Mouse (Mus musculus): ENCODE measurements at regions not wholly inside any gene's neighbourhood (a gene's known extent, or its start where the extent isn't known, plus 50 kb on each side); places are given as distances from the start of the nearest gene placed in this dataset.

- in situ Hi-C loops (cut with MboI; ENCODE audit: low pct_ligation_motif_present, low pct_unique_long_range_greater_than_20kb, low sequenced_read_pairs) (no loop called here), dilution Hi-C loops (cut with MboI; ENCODE audit: extremely low pct_ligation_motif_present, extremely low pct_unique_long_range_greater_than_20kb, low sequenced_read_pairs) (no loop called here)
- TF ChIP-seq USF2 (conservative IDR thresholded peaks at IDR 0.05; ENCODE audit: low read depth, low read length) (no peak), USF1 (IDR thresholded peaks at IDR 0.05; ENCODE audit: low read depth, low read length) (no peak), EP300 (IDR thresholded peaks at IDR 0.05; ENCODE audit: low read length) (no peak), UBTF (IDR thresholded peaks at IDR 0.05; ENCODE audit: low read depth, low read length) (no peak), CTCF (conservative IDR thresholded peaks at IDR 0.05 in 1 of 2, IDR thresholded peaks at IDR 0.05 in 1 of 2; ENCODE audit: low read depth in 2 of 2, low read length in 2 of 2) (no peak), MAFK (IDR thresholded peaks at IDR 0.05; ENCODE audit: insufficient replicate concordance, low read length) (no peak), TBP (conservative IDR thresholded peaks at IDR 0.05; ENCODE audit: low read depth, low read length) (no peak), ZNF384 (IDR thresholded peaks at IDR 0.05; ENCODE audit: low read depth, low read length) (no peak), SMC3 (IDR thresholded peaks at IDR 0.05; ENCODE audit: low read depth, low read length) (no peak), BHLHE40 (IDR thresholded peaks at IDR 0.05; ENCODE audit: low read depth, low read length) (no peak), NRF1 (IDR thresholded peaks at IDR 0.05; ENCODE audit: low read depth, low read length) (no peak), IRF4 (IDR thresholded peaks at IDR 0.05; ENCODE audit: low read depth, low read length) (no peak), SIN3A (IDR thresholded peaks at IDR 0.05; ENCODE audit: low read length) (no peak), MAZ (IDR thresholded peaks at IDR 0.05; ENCODE audit: low read depth, low read length) (no peak), MYC (IDR thresholded peaks at IDR 0.05; ENCODE audit: low read depth, low read length) (no peak), CHD2 (IDR thresholded peaks at IDR 0.05; ENCODE audit: low read length) (no peak)
- Histone ChIP-seq H3K9me3 (replicated peaks; ENCODE audit: low read length) (no peaks in the 10 kb centered on the region), H3K27ac (ENCODE audit: insufficient read depth, low read depth) (no peak overlapping the region), H3K4me2 (ENCODE audit: insufficient read depth, low read depth, poor library complexity, severe bottlenecking) (no peak overlapping the region), H3K36me3 (replicated peaks in 1 of 2; ENCODE audit: control insufficient read depth in 1 of 2, insufficient read depth in 1 of 2, low read length in 1 of 2) (no peaks in the 10 kb centered on the region), H3K27me3 (replicated peaks) (no peaks in the 10 kb centered on the region), H3K9ac (ENCODE audit: insufficient read depth, low read depth) (no peak overlapping the region), H3K4me3 (replicated peaks in 1 of 3; ENCODE audit: low read depth in 2 of 3, low read length in 2 of 3, poor library complexity in 1 of 3) (no peak overlapping the region), H3K79me2 (replicated peaks; ENCODE audit: control insufficient read depth, extremely low read depth, insufficient read depth, poor library complexity, severe bottlenecking) (no peaks in the 10 kb centered on the region), H3K4me1 (ENCODE audit: control insufficient read depth in 1 of 2, insufficient read depth in 2 of 2) (peaks cover 0 to 13% of the 10 kb centered on the region in 2 experiments; a peak in 2 of 4 replicates)
- no peak for DNase-seq (ENCODE audit: extremely low read depth)
Measured at GRCm38 (mm10) chr3:131914372-131914771, 170.7 kb upstream of the Dkk2 start.

DNA sequence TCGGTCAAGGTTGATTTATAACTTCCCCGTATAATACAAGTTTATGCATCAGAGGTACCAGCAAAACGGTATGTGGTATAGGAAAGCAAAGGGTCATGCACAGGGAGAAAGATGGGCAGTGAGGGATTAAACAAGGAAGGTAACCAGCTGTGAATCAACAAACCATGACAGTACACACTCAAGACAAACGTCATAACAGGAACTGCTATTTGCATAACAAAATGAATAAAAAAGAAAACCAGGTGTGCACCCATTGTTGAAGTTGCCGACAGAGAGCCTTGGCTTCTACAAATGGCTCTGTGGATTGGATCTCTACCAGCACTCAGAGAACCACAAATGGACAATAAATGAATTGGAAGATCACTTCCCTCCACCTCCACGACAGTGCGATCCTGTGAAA lies 170.1 kb upstream of the Dkk2 start:
- Histone ChIP-seq H3K4me1 (ENCODE audit: control insufficient read depth in 1 of 2, insufficient read depth in 2 of 2) (peaks cover 0 to 13% of the 10 kb centered on the region in 2 experiments; a peak in 2 of 4 replicates), H3K9me3 (replicated peaks; ENCODE audit: low read length) (no peaks in the 10 kb centered on the region), H3K27ac (ENCODE audit: insufficient read depth, low read depth) (no peak overlapping the region), H3K27me3 (replicated peaks) (no peaks in the 10 kb centered on the region), H3K4me3 (replicated peaks in 1 of 3; ENCODE audit: low read depth in 2 of 3, low read length in 2 of 3, poor library complexity in 1 of 3) (no peak overlapping the region), H3K4me2 (ENCODE audit: insufficient read depth, low read depth, poor library complexity, severe bottlenecking) (peak overlapping the region; percentile 45; the same call in 1 of the 2 replicates), H3K9ac (ENCODE audit: insufficient read depth, low read depth) (no peak overlapping the region), H3K36me3 (replicated peaks in 1 of 2; ENCODE audit: control insufficient read depth in 1 of 2, insufficient read depth in 1 of 2, low read length in 1 of 2) (no peaks in the 10 kb centered on the region), H3K79me2 (replicated peaks; ENCODE audit: control insufficient read depth, extremely low read depth, insufficient read depth, poor library complexity, severe bottlenecking) (no peaks in the 10 kb centered on the region)
- in situ Hi-C loops (cut with MboI; ENCODE audit: low pct_ligation_motif_present, low pct_unique_long_range_greater_than_20kb, low sequenced_read_pairs): no loop called here
- no peak for TF ChIP-seq MEF2A (IDR thresholded peaks at IDR 0.05; ENCODE audit: borderline replicate concordance, low read depth, low read length)
- peak; percentile 68; the same call in 1 of the 2 replicates for TF ChIP-seq JUND (conservative IDR thresholded peaks at IDR 0.05; ENCODE audit: low read depth, low read length)
- peak; percentile 51 for TF ChIP-seq ETS1 (conservative IDR thresholded peaks at IDR 0.05; ENCODE audit: low read depth, low read length)
- TF ChIP-seq UBTF (IDR thresholded peaks at IDR 0.05; ENCODE audit: low read depth, low read length): no peak
- TF ChIP-seq JUN (IDR thresholded peaks at IDR 0.05; ENCODE audit: insufficient read depth, low read depth, low read length): peak; percentile 36
- no peak for TF ChIP-seq MAX (IDR thresholded peaks at IDR 0.05; ENCODE audit: low read length)
- TF ChIP-seq EP300 (IDR thresholded peaks at IDR 0.05; ENCODE audit: low read length): peak; percentile 81
- TF ChIP-seq TCF12 (IDR thresholded peaks at IDR 0.05; ENCODE audit: low read depth, low read length): peak; percentile 67; the same call in 1 of the 2 replicates
- peak; percentile 33; the same call in 1 of the 2 replicates for TF ChIP-seq BHLHE40 (IDR thresholded peaks at IDR 0.05; ENCODE audit: low read depth, low read length)
- peak; percentile 55 for TF ChIP-seq IRF4 (IDR thresholded peaks at IDR 0.05; ENCODE audit: low read depth, low read length)
- dilution Hi-C loops (cut with MboI; ENCODE audit: extremely low pct_ligation_motif_present, extremely low pct_unique_long_range_greater_than_20kb, low sequenced_read_pairs): no loop called here
- DNase-seq (ENCODE audit: extremely low read depth): peak; percentile 54
